Mouse (Mus musculus) liver, embryonic 14.5 days (tissue): ENCODE measurements around the gene Ctdnep1.

ENCODE experiments used
- CTCF ChIP-seq: IDR thresholded peaks from 2 replicates; pipeline ENCODE4 v1.5.1; 2016; ENCODE audit warnings: antibody characterized with exemption, low read depth, control low read depth
- EP300 ChIP-seq: IDR thresholded peaks from 2 replicates; pipeline ENCODE4 v1.6.1; 2016; ENCODE audit warnings: antibody characterized with exemption, low read depth

DNA sequence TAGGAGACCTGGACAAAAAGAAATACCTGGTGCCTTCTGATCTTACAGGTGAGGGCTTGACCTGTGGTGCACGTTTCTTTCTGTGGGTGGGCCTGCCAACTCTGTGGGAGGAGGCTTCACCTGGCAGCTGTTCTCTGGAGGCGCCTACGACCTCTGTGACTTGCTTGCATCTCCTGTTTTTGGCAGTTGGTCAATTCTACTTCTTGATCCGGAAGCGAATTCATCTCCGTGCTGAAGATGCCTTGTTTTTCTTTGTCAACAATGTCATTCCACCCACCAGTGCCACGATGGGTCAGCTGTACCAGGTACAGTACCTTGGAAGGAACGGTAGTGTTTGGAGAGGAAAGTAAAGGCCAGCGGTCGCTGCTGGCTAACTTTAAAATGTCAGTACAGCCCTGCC lies 11.4 kb downstream of the Ctdnep1 start:
- TF ChIP-seq CTCF = no peak
- no peak for TF ChIP-seq EP300
